Mouse (Mus musculus): Measurements from ENCODE around the gene Mark4. TPM values are rescaled to one million over a fixed set of nuclear protein-coding genes. Genes with fewer than 3 reads are reported as not detected.

The Mark4 gene
- polyA plus RNA-seq, 1 experiment from 2014 or later = 16.4 TPM

GRCm38 (mm10) chr7:19466602-19467145 lies 8.1 kb upstream of the Mark4 start:
- WGBS = 65% methylated on average over 5 of the region's 5 CpGs
- Histone ChIP-seq H3K27me3 (ENCODE audit: control insufficient read depth, insufficient read depth, low read length) (peaks cover 28% of the 10 kb centered on the region), H3K4me2 (ENCODE audit: low read depth) (no peak overlapping the region), H3K36me3 (ENCODE audit: control insufficient read depth, insufficient read depth, low read length) (no peaks in the 10 kb centered on the region), H3K4me3 (ENCODE audit: low read depth, low read length) (no peak overlapping the region), H3K9ac (ENCODE audit: low read length) (no peak overlapping the region), H3K27ac (ENCODE audit: low read depth, low read length) (no peak overlapping the region), H3K9me3 (ENCODE audit: control insufficient read depth, low read length) (no peaks in the 10 kb centered on the region), H3K4me1 (ENCODE audit: control insufficient read depth, insufficient read depth, low read length) (no peaks in the 10 kb centered on the region)
- no peak for ATAC-seq (ENCODE audit: insufficient read depth, low FRiP score, low TSS enrichment)
- DNase-seq (ENCODE audit: low spot score) = no peak

GRCm38 (mm10) chr7:19464367-19465307 lies 6.0 kb upstream of the Mark4 start:
- Histone ChIP-seq H3K27ac (ENCODE audit: low read depth, low read length) (peak overlapping the region; percentile 23; the same call in 1 of the 2 replicates), H3K36me3 (ENCODE audit: control insufficient read depth, insufficient read depth, low read length) (no peaks in the 10 kb centered on the region), H3K4me1 (ENCODE audit: control insufficient read depth, insufficient read depth, low read length) (no peaks in the 10 kb centered on the region), H3K27me3 (ENCODE audit: control insufficient read depth, insufficient read depth, low read length) (peaks cover 12% of the 10 kb centered on the region), H3K9ac (ENCODE audit: low read length) (peak overlapping the region; percentile 7; the same call in 1 of the 2 replicates), H3K4me2 (ENCODE audit: low read depth) (peak overlapping the region; percentile 10; the same call in 1 of the 2 replicates), H3K4me3 (ENCODE audit: low read depth, low read length) (no peak overlapping the region), H3K9me3 (ENCODE audit: control insufficient read depth, low read length) (no peaks in the 10 kb centered on the region)
- no peak for DNase-seq (ENCODE audit: low spot score)
- no peak for ATAC-seq (ENCODE audit: insufficient read depth, low FRiP score, low TSS enrichment)
- WGBS = 10% methylated on average over 22 of the region's 22 CpGs

DNA sequence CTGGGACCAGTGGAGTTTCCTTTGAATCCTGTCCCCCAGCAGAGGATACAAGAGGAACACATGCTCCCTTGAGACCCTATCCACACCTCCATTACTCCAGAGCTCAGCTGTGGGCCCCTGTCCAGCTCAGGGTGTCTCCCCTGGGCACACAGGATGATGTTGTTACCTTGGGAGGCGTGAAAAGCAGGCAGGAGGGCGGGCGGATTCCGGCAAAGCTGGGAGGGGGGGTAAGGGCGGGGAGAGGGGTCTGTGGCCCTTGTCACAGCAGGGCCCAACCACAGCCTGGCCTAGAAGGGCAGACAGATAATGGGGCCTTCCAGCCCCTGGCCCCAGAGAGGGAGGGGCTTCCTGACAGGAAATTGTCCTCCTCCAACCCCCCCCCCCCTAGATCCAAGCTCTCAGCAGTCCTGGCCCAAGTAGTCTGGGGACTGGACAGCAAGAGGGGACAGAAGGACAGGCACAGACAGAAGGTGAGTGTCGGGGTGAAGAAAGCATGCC lies 4.3 kb upstream of the Mark4 start, which contains the start of gene Exoc3l2:
Gene Exoc3l2 (plus strand): TSS at position 448 of the 498 bp plus-strand sequence.
- Histone ChIP-seq H3K4me2 (ENCODE audit: low read depth) (no peak within 1 kb of the TSS; the same call in 1 of the 2 replicates), H3K27me3 (ENCODE audit: control insufficient read depth, insufficient read depth, low read length) (peaks cover 3% of the 10 kb centered on the region), H3K4me3 (ENCODE audit: low read depth, low read length) (no peak within 1 kb of the TSS), H3K4me1 (ENCODE audit: control insufficient read depth, insufficient read depth, low read length) (no peaks in the 10 kb centered on the region; the same call in 1 of the 2 replicates), H3K27ac (ENCODE audit: low read depth, low read length) (no peak within 1 kb of the TSS), H3K9me3 (ENCODE audit: control insufficient read depth, low read length) (no peaks in the 10 kb centered on the region), H3K36me3 (ENCODE audit: control insufficient read depth, insufficient read depth, low read length) (no peaks in the 10 kb centered on the region), H3K9ac (ENCODE audit: low read length) (peak within 1 kb of the TSS; percentile 10; the same call in 1 of the 2 replicates)
- WGBS = 16% methylated on average over 6 of the region's 6 CpGs
- DNase-seq (ENCODE audit: low spot score) = no peak
- no peak for ATAC-seq (ENCODE audit: insufficient read depth, low FRiP score, low TSS enrichment)

- H3K36me3 ChIP-seq (ENCODE audit: control insufficient read depth, insufficient read depth, low read length) = no peaks in the 10 kb centered on the region
- H3K27ac ChIP-seq (ENCODE audit: low read depth, low read length) = no peak overlapping the region
- no peaks in the 10 kb centered on the region for H3K9me3 ChIP-seq (ENCODE audit: control insufficient read depth, low read length)
- ATAC-seq (ENCODE audit: insufficient read depth, low FRiP score, low TSS enrichment) (no peak), DNase-seq (ENCODE audit: low spot score) (no peak)
- H3K27me3 ChIP-seq (ENCODE audit: control insufficient read depth, insufficient read depth, low read length) = peaks cover 3% of the 10 kb centered on the region
- WGBS = 50% methylated on average over 4 of the region's 4 CpGs
- H3K4me3 ChIP-seq (ENCODE audit: low read depth, low read length) = no peak overlapping the region
- peaks cover 4% of the 10 kb centered on the region; the same call in 1 of the 2 replicates for H3K4me1 ChIP-seq (ENCODE audit: control insufficient read depth, insufficient read depth, low read length)
- no peak overlapping the region for H3K4me2 ChIP-seq (ENCODE audit: low read depth)
- H3K9ac ChIP-seq (ENCODE audit: low read length) = no peak overlapping the region
Observed at GRCm38 (mm10) chr7:19462443-19462842, 3.8 kb upstream of the Mark4 start.

GRCm38 (mm10) chr7:19461488-19461887 lies 2.9 kb upstream of the Mark4 start:
- WGBS = 16% methylated on average over 6 of the region's 6 CpGs
- Histone ChIP-seq H3K9ac (ENCODE audit: low read length) (no peak overlapping the region), H3K27ac (ENCODE audit: low read depth, low read length) (no peak overlapping the region), H3K4me2 (ENCODE audit: low read depth) (no peak overlapping the region), H3K36me3 (ENCODE audit: control insufficient read depth, insufficient read depth, low read length) (no peaks in the 10 kb centered on the region), H3K4me1 (ENCODE audit: control insufficient read depth, insufficient read depth, low read length) (peaks cover 7% of the 10 kb centered on the region; the same call in 1 of the 2 replicates), H3K4me3 (ENCODE audit: low read depth, low read length) (no peak overlapping the region), H3K27me3 (ENCODE audit: control insufficient read depth, insufficient read depth, low read length) (peaks cover 3% of the 10 kb centered on the region; the same call in 1 of the 2 replicates), H3K9me3 (ENCODE audit: control insufficient read depth, low read length) (no peaks in the 10 kb centered on the region)
- DNase-seq (ENCODE audit: low spot score) (peak; percentile 84), ATAC-seq (ENCODE audit: insufficient read depth, low FRiP score, low TSS enrichment) (no peak)

GRCm38 (mm10) chr7:19460500-19460899 lies 1.9 kb upstream of the Mark4 start:
- peaks cover 7% of the 10 kb centered on the region; the same call in 1 of the 2 replicates for H3K4me1 ChIP-seq (ENCODE audit: control insufficient read depth, insufficient read depth, low read length)
- H3K4me2 ChIP-seq (ENCODE audit: low read depth) = no peak overlapping the region
- ATAC-seq (ENCODE audit: insufficient read depth, low FRiP score, low TSS enrichment) = no peak

DNA sequence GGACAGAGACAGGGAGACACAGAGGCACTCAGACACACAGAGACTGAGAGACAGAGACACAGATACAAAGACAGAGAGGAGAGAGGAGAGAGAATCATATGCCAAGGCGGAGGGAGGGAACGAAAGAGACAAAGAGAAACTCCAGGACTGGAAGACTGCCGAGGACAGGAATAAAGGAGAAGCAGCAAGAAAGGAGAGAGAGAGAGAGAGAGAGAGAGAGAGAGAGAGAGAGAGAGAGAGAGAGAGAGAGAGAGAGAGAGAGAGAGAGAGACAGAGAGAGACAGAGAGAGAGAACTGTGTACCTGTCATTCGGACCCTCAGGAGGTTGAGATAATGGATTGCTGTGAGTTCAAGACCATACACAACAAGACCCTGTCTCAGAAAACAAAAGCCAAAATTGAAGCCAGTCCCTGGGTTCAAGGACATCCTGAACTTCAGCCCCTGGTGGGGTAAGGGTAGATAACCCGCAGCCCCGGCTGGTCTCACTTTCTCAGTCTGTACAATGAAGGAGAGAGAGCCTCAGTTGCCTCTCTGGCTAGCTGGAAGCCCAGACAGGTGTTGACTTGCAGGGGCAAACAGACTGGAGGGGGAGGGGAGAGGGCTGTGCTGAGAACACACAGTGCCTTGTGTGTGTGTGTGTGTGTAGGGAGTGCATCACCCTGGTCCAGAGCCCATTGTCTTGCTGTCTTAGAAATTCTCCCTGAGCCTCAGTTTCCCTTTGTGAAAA lies 686 bp upstream of the Mark4 start:
- peak overlapping the region; percentile 96 for H3K4me2 ChIP-seq (ENCODE audit: low read depth)
- ATAC-seq (ENCODE audit: insufficient read depth, low FRiP score, low TSS enrichment) (no peak), DNase-seq (ENCODE audit: low spot score) (no peak)
- H3K9ac ChIP-seq (ENCODE audit: low read length) = peak overlapping the region; percentile 54
- no peaks in the 10 kb centered on the region; the same call in 1 of the 2 replicates for H3K27me3 ChIP-seq (ENCODE audit: control insufficient read depth, insufficient read depth, low read length)
- H3K36me3 ChIP-seq (ENCODE audit: control insufficient read depth, insufficient read depth, low read length) = peaks cover 2% of the 10 kb centered on the region; the same call in 1 of the 2 replicates
- peak overlapping the region; percentile 42 for H3K27ac ChIP-seq (ENCODE audit: low read depth, low read length)
- H3K4me1 ChIP-seq (ENCODE audit: control insufficient read depth, insufficient read depth, low read length) = peaks cover 7% of the 10 kb centered on the region; the same call in 1 of the 2 replicates
- H3K4me3 ChIP-seq (ENCODE audit: low read depth, low read length) = peak overlapping the region; percentile 99
- WGBS = 33% methylated on average over 6 of the region's 6 CpGs
- H3K9me3 ChIP-seq (ENCODE audit: control insufficient read depth, low read length) = no peaks in the 10 kb centered on the region

More at GRCm38 (mm10) chr7:19460500-19460899, 1.9 kb upstream of the Mark4 start:
- H3K27ac ChIP-seq (ENCODE audit: low read depth, low read length) = no peak overlapping the region
- no peak for DNase-seq (ENCODE audit: low spot score)
- H3K36me3 ChIP-seq (ENCODE audit: control insufficient read depth, insufficient read depth, low read length) = peaks cover 2% of the 10 kb centered on the region; the same call in 1 of the 2 replicates
- WGBS = 73% methylated on average over 1 of the region's 1 CpGs
- H3K9ac ChIP-seq (ENCODE audit: low read length) = no peak overlapping the region
- peaks cover 3% of the 10 kb centered on the region; the same call in 1 of the 2 replicates for H3K27me3 ChIP-seq (ENCODE audit: control insufficient read depth, insufficient read depth, low read length)
- H3K4me3 ChIP-seq (ENCODE audit: low read depth, low read length) = no peak overlapping the region
- no peaks in the 10 kb centered on the region for H3K9me3 ChIP-seq (ENCODE audit: control insufficient read depth, low read length)

GRCm38 (mm10) chr7:19458072-19458486 lies 542 bp downstream of the Mark4 start:
- H3K27me3 ChIP-seq (ENCODE audit: control insufficient read depth, insufficient read depth, low read length) = no peaks in the 10 kb centered on the region
- H3K4me3 ChIP-seq (ENCODE audit: low read depth, low read length) = peak overlapping the region; percentile 99
- peak overlapping the region; percentile 79 for H3K9ac ChIP-seq (ENCODE audit: low read length)
- ATAC-seq (ENCODE audit: insufficient read depth, low FRiP score, low TSS enrichment) (peak; percentile 82), DNase-seq (ENCODE audit: low spot score) (peak; percentile 86)
- H3K9me3 ChIP-seq (ENCODE audit: control insufficient read depth, low read length) = no peaks in the 10 kb centered on the region
- peaks cover 7% of the 10 kb centered on the region; the same call in 1 of the 2 replicates for H3K4me1 ChIP-seq (ENCODE audit: control insufficient read depth, insufficient read depth, low read length)
- H3K27ac ChIP-seq (ENCODE audit: low read depth, low read length) = peak overlapping the region; percentile 70; the same call in 1 of the 2 replicates
- peaks cover 2% of the 10 kb centered on the region; the same call in 1 of the 2 replicates for H3K36me3 ChIP-seq (ENCODE audit: control insufficient read depth, insufficient read depth, low read length)
- WGBS = under 1% methylated on average over 22 of the region's 31 CpGs
- peak overlapping the region; percentile 96 for H3K4me2 ChIP-seq (ENCODE audit: low read depth)

All from neural tube, embryonic 11.5 days (tissue).